Mouse (Mus musculus) hindbrain, embryonic 14.5 days (tissue): ENCODE measurements around the gene Sytl3. TPM values are rescaled to one million over a fixed set of nuclear protein-coding genes. Genes with fewer than 3 reads are reported as not detected.

ENCODE experiments used
- polyA plus RNA-seq: library from polyadenylated mRNA; unstranded; fragments of >200 nt; fragmentation: Nextera tagmentation; extraction: Ambion mirVana; gene quantifications from 2 replicates; pipeline ENCODE4 v1.2.1, GENCODE M21; 2014

Gene Sytl3
- polyA plus RNA-seq, 1 experiment from 2014 or later: 0.91 TPM

Other genes starting within 250 kb of the Sytl3 start
- 1,240 and 1,455 TPM in 2 replicates for gene Dynlt1b, start 229.0 kb upstream of the Sytl3 start, polyA plus RNA-seq
- 36.3 and 46.8 TPM in 2 replicates for gene Dynlt1c, start 57.4 kb upstream of the Sytl3 start, polyA plus RNA-seq
- 290 and 320 TPM in 2 replicates for gene Dynlt1f, start 3.2 kb upstream of the Sytl3 start, polyA plus RNA-seq
- 60.1 and 67.4 TPM in 2 replicates for gene Ezr, start 123.7 kb downstream of the Sytl3 start, polyA plus RNA-seq